Comparison of ENCODE assay signal across 17 mouse cellular contexts in the genomic region with DNA sequence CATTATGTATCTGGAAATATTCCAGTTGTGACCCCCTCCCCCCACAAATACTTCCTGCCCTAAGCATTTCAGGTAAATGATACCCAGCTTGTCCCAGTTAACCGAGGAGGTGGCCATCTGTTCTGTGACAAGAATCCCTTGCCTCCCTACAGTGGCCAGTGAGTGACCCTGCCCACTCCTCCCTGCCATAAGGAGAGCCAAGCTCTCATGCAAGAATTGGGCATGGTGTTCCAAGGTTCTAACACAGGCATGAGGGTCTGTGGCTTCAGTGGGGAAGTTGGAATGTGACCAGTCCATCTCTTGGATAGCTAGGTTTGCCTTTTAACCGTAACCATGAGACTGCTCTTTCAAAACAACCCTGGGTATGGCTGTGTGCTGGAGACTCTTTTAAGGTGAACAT.
A peak's percentile ranks its signal among the peaks of the same experiment; 100 is the strongest.
DNase-seq lines count a peak whose midpoint lies in the region; ATAC-seq and TF ChIP-seq lines count a peak whose summit lies in the region.
"Had no signal": no experiment of that assay in that cellular context is flagged by ENCODE, and none has a peak within 500 bp of the region (broad histone marks: within the 10 kb centered on the region; RNA-seq: fewer than 3 reads in every experiment).

No protein-coding gene starts in this region.

- ATAC-seq in embryonic facial prominence, embryonic 13.5 days (ENCODE audit: insufficient number of reproducible peaks, insufficient read depth, low FRiP score, low TSS enrichment, low read depth) = no peak
- ATAC-seq in midbrain, embryonic 14.5 days (ENCODE audit: low FRiP score, low TSS enrichment) = no peak
- ATAC-seq in hindbrain, embryonic 16.5 days = no peak
- ATAC-seq: intestine, embryonic 15.5 days had no signal

- peak overlapping the region; percentile 51 for H3K27ac ChIP-seq in kidney, adult 2 months (ENCODE audit: insufficient read depth, low read depth, low read length)
- peak overlapping the region; percentile 55; the same call in 1 of the 2 replicates for H3K27ac ChIP-seq in embryonic facial prominence, embryonic 13.5 days
- H3K27ac ChIP-seq in midbrain, embryonic 14.5 days (replicated peaks; ENCODE audit: low read depth, low read length) = no peak overlapping the region
- H3K27ac ChIP-seq in hindbrain, embryonic 16.5 days (ENCODE audit: low read depth, low read length) = no peak overlapping the region
- H3K27ac ChIP-seq: heart, embryonic 10.5 days; hindbrain, embryonic 13.5 days; intestine, embryonic 15.5 days had no signal

- H3K4me1 ChIP-seq in kidney, adult 2 months (ENCODE audit: control insufficient read depth, insufficient read depth, low read length) = 0 out of 2 replicates have a peak, but pooled peaks cover 7% of the 10 kb centered on the region
- peaks cover 22% of the 10 kb centered on the region for H3K4me1 ChIP-seq in embryonic facial prominence, embryonic 13.5 days
- peaks cover 3% of the 10 kb centered on the region; the same call in 1 of the 2 replicates for H3K4me1 ChIP-seq in midbrain, embryonic 14.5 days (ENCODE audit: control insufficient read depth, insufficient read depth, low read length)
- H3K4me1 ChIP-seq in hindbrain, embryonic 16.5 days (ENCODE audit: control insufficient read depth, insufficient read depth, low read depth, low read length) = 0 out of 2 replicates have a peak, but pooled peaks cover 2% of the 10 kb centered on the region
- H3K4me1 ChIP-seq: intestine, embryonic 15.5 days had no signal

- no peak for DNase-seq in kidney, adult 2 months
- no peak for DNase-seq in kidney, postnatal 36 days
- peak; percentile 83 for DNase-seq in brain, adult 2 months (ENCODE audit: low read depth, low spot score)
- peak; percentile 79 for DNase-seq in cerebellum, adult 9-10 months
- no peak for DNase-seq in thymus, postnatal 10 days (ENCODE audit: low spot score in 2 of 2)
- no peak for DNase-seq in midbrain, embryonic 14.5 days
- DNase-seq: adrenal gland, postnatal 36 days; left cerebral cortex, postnatal 4 days; lung, adult 18-20 months; lung, postnatal 36 days; thymus, postnatal 36 days had no signal

- TF ChIP-seq CTCF in kidney, adult 2 months (conservative IDR thresholded peaks at IDR 0.05; ENCODE audit: insufficient read depth, insufficient read length, low read depth, low read length) = no peak

- H3K4me2 ChIP-seq in embryonic facial prominence, embryonic 13.5 days = no peak overlapping the region
- no peak overlapping the region for H3K4me2 ChIP-seq in midbrain, embryonic 14.5 days (ENCODE audit: low read length)
- H3K4me2 ChIP-seq in hindbrain, embryonic 16.5 days (ENCODE audit: low read length) = no peak overlapping the region
- H3K4me2 ChIP-seq: hindbrain, embryonic 13.5 days; intestine, embryonic 15.5 days had no signal

- no peak for TF ChIP-seq POLR2A in kidney, adult 2 months (IDR thresholded peaks at IDR 0.05; ENCODE audit: low read depth, low read length)

- H3K9me3 ChIP-seq in embryonic facial prominence, embryonic 13.5 days = no peaks in the 10 kb centered on the region
- H3K9me3 ChIP-seq in midbrain, embryonic 14.5 days (ENCODE audit: control insufficient read depth, low read length) = no peaks in the 10 kb centered on the region
- no peaks in the 10 kb centered on the region for H3K9me3 ChIP-seq in hindbrain, embryonic 16.5 days (ENCODE audit: control insufficient read depth, low read length)
- H3K9me3 ChIP-seq: heart, embryonic 10.5 days; hindbrain, embryonic 13.5 days; intestine, embryonic 15.5 days had no signal

- H3K4me3 ChIP-seq in kidney, adult 2 months (ENCODE audit: insufficient read depth, low read depth, low read length) = no peak overlapping the region
- no peak overlapping the region for H3K4me3 ChIP-seq in embryonic facial prominence, embryonic 13.5 days
- H3K4me3 ChIP-seq in midbrain, embryonic 14.5 days (replicated peaks; ENCODE audit: low read depth, low read length) = no peak overlapping the region
- H3K4me3 ChIP-seq in hindbrain, embryonic 16.5 days (ENCODE audit: low read length) = no peak overlapping the region
- H3K4me3 ChIP-seq: heart, embryonic 10.5 days; hindbrain, embryonic 13.5 days; intestine, embryonic 15.5 days had no signal

- H3K27me3 ChIP-seq in kidney, adult 2 months (replicated peaks; ENCODE audit: control insufficient read depth, insufficient read depth, low read length) = no peaks in the 10 kb centered on the region
- no peaks in the 10 kb centered on the region for H3K27me3 ChIP-seq in embryonic facial prominence, embryonic 13.5 days
- H3K27me3 ChIP-seq in midbrain, embryonic 14.5 days (ENCODE audit: control insufficient read depth, insufficient read depth, low read length) = no peaks in the 10 kb centered on the region
- no peaks in the 10 kb centered on the region for H3K27me3 ChIP-seq in hindbrain, embryonic 16.5 days (replicated peaks; ENCODE audit: control insufficient read depth, insufficient read depth, low read length)
- H3K27me3 ChIP-seq: hindbrain, embryonic 13.5 days; intestine, embryonic 15.5 days had no signal

- WGBS in kidney, adult 2 months = 79% methylated on average over 2 of the region's 2 CpGs
- 45% methylated on average over 2 of the region's 2 CpGs for WGBS in embryonic facial prominence, embryonic 13.5 days
- 95% methylated on average over 2 of the region's 2 CpGs for WGBS in midbrain, embryonic 14.5 days
- 79% methylated on average over 2 of the region's 2 CpGs for WGBS in hindbrain, embryonic 16.5 days

- no peak overlapping the region for H3K9ac ChIP-seq in embryonic facial prominence, embryonic 13.5 days
- H3K9ac ChIP-seq in midbrain, embryonic 14.5 days (replicated peaks; ENCODE audit: low read length) = no peak overlapping the region
- H3K9ac ChIP-seq in hindbrain, embryonic 16.5 days (ENCODE audit: low read depth, low read length) = no peak overlapping the region
- H3K9ac ChIP-seq: hindbrain, embryonic 13.5 days; intestine, embryonic 15.5 days had no signal

- H3K36me3 ChIP-seq in kidney, adult 2 months (ENCODE audit: control insufficient read depth, insufficient read depth, low read length) = no peaks in the 10 kb centered on the region
- H3K36me3 ChIP-seq in embryonic facial prominence, embryonic 13.5 days = no peaks in the 10 kb centered on the region
- no peaks in the 10 kb centered on the region for H3K36me3 ChIP-seq in midbrain, embryonic 14.5 days (ENCODE audit: control insufficient read depth, insufficient read depth, low read length)
- H3K36me3 ChIP-seq in hindbrain, embryonic 16.5 days (ENCODE audit: control insufficient read depth, insufficient read depth, low read length) = no peaks in the 10 kb centered on the region; the same call in 1 of the 2 replicates
- H3K36me3 ChIP-seq: G1E; heart, embryonic 10.5 days; hindbrain, embryonic 13.5 days; intestine, embryonic 15.5 days had no signal

Comparison
In these comparisons a context has a peak if more than half of its experiments do, and no peak if none do; other contexts are left out.
1. DNase-seq: peak in brain, adult 2 months (single experiment) and cerebellum, adult 9-10 months (single experiment); none in kidney, adult 2 months (single experiment), kidney, postnatal 36 days (0 of 2), thymus, postnatal 10 days (0 of 2) and midbrain, embryonic 14.5 days (single experiment).
2. H3K27ac ChIP-seq: peak in kidney, adult 2 months (single experiment) and embryonic facial prominence, embryonic 13.5 days (single experiment); none in midbrain, embryonic 14.5 days (single experiment) and hindbrain, embryonic 16.5 days (single experiment).